Mouse (Mus musculus) cortical plate, adult 2 months (tissue): ENCODE measurements at regions not wholly inside any gene's neighbourhood (a gene's known extent, or its start where the extent isn't known, plus 50 kb on each side); places are given as distances from the start of the nearest gene placed in this dataset.

Source experiments
- CTCF ChIP-seq: fragments of 200-500 bp; IDR thresholded peaks from 2 replicates; pipeline ENCODE4 v1.5.1; 2011; ENCODE audit warnings: mild to moderate bottlenecking, control low read depth, low read length; ENCODE audit not compliant: insufficient read depth; ENCODE audit errors: extremely low read depth
- POLR2A ChIP-seq: fragments of 200-500 bp; IDR thresholded peaks from 2 replicates; pipeline ENCODE4 v1.6.1; 2011; ENCODE audit warnings: mild to moderate bottlenecking, low read length, control low read depth; ENCODE audit not compliant: insufficient read depth; ENCODE audit errors: extremely low read depth

DNA sequence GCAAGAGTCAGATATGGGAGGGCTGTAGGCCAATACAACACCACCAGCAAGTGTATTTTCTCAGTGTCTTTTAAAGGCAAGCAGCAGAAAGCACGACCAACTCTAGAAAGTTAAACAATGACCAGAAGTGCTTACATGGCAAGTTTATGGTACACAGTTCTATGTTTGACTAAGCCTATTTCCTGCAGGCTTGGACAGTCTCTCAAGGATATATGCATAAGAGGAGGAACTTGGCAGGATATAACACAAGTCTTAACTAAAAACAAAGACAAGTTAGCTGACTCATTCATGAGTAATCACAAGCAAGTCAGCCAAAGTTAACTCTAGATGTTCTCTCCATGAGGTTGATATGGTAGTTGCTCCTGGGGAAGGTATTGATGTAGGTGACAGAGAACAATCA lies 201.3 kb downstream of the Mbip start:
- no peak for TF ChIP-seq CTCF
- TF ChIP-seq POLR2A: no peak
